Comparison of ENCODE assay signal across 22 mouse cellular contexts in genomic region chr7:128494546-128494945, GRCm38 (mm10). TPM values are rescaled to one million over a fixed set of nuclear protein-coding genes. Genes with fewer than 3 reads are reported as not detected.
DNase-seq lines count a peak whose midpoint lies in the region; ATAC-seq and TF ChIP-seq lines count a peak whose summit lies in the region.
"Had no signal": no experiment of that assay in that cellular context is flagged by ENCODE, and none has a peak within 500 bp of the region (broad histone marks: within the 10 kb centered on the region; RNA-seq: fewer than 3 reads in every experiment).

No protein-coding gene starts in this region.

- no peak for TF ChIP-seq RAD21 in MEL (IDR thresholded peaks at IDR 0.05; ENCODE audit: low read depth, low read length)

- TF ChIP-seq EP300 in MEL (IDR thresholded peaks at IDR 0.05; ENCODE audit: low read depth in 1 of 2, low read length in 2 of 2), result no peak

- WGBS in lung, adult 2 months, result 89% methylated on average over 5 of the region's 5 CpGs

- TF ChIP-seq CTCF in MEL (IDR thresholded peaks at IDR 0.05 in 2 of 3, conservative IDR thresholded peaks at IDR 0.05 in 1 of 3; ENCODE audit: control insufficient read depth in 1 of 3, insufficient read depth in 1 of 3, low read depth in 2 of 3, low read length in 3 of 3, poor library complexity in 1 of 3, severe bottlenecking in 1 of 3), result no peak
- no peak for TF ChIP-seq CTCF in lung, adult 2 months (IDR thresholded peaks at IDR 0.05; ENCODE audit: insufficient read depth, low read length)

- peak; percentile 27 for DNase-seq in spleen, adult 12 weeks (ENCODE audit: low spot score)
- no peak for DNase-seq in spleen, adult 18-20 months
- peak; percentile 42 for DNase-seq in MEL (ENCODE audit: low read depth, low spot score)
- no peak for DNase-seq in gastrocnemius, adult 18-20 months (ENCODE audit: low spot score)
- no peak for DNase-seq in lung, adult 2 months
- no peak for DNase-seq in embryo, embryonic 10.5 days (ENCODE audit: low spot score)
- DNase-seq: cerebellum, adult 8-10 months; forebrain, postnatal 0 days; gastrocnemius, adult 2 months; heart, adult 18-20 months; layer of hippocampus, postnatal 36 days; left cerebral cortex, postnatal 4 days; lung, postnatal 4 days; retina, postnatal 1 day; right cerebral cortex, postnatal 4 days had no signal

- H3K9ac ChIP-seq in MEL (ENCODE audit: control insufficient read depth, low read depth, low read length, poor library complexity, severe bottlenecking), result no peak overlapping the region
- H3K9ac ChIP-seq: embryonic facial prominence, embryonic 12.5 days; forebrain, postnatal 0 days; hindbrain, embryonic 12.5 days; liver, embryonic 15.5 days had no signal

- no peaks in the 10 kb centered on the region; a peak in 1 of 4 replicates for H3K27me3 ChIP-seq in MEL (ENCODE audit: control insufficient read depth in 1 of 2, insufficient read depth in 2 of 2, low read length in 2 of 2)
- H3K27me3 ChIP-seq: CH12.LX; embryonic facial prominence, embryonic 12.5 days; hindbrain, embryonic 12.5 days; liver, embryonic 15.5 days had no signal

- peak; percentile 94 for ATAC-seq in erythroblast, adult 5-6 weeks (replicated peaks; ENCODE audit: low FRiP score, poor library complexity, severe bottlenecking)
- ATAC-seq: forebrain, postnatal 0 days; inflammation-experienced regulatory T-cells, adult 6 months had no signal

- no peaks in the 10 kb centered on the region for H3K36me3 ChIP-seq in MEL (ENCODE audit: control insufficient read depth in 1 of 2, insufficient read depth in 2 of 2, low read length in 2 of 2)
- H3K36me3 ChIP-seq: embryonic facial prominence, embryonic 12.5 days; hindbrain, embryonic 12.5 days; liver, embryonic 15.5 days; midbrain, embryonic 10.5 days had no signal

- no peaks in the 10 kb centered on the region; a peak in 1 of 4 replicates for H3K4me1 ChIP-seq in MEL (ENCODE audit: control insufficient read depth in 1 of 2, insufficient read depth in 2 of 2, low read length in 2 of 2)
- H3K4me1 ChIP-seq in lung, adult 2 months (ENCODE audit: control insufficient read depth, insufficient read depth, low read length), result no peaks in the 10 kb centered on the region
- H3K4me1 ChIP-seq: embryonic facial prominence, embryonic 12.5 days; hindbrain, embryonic 12.5 days; midbrain, embryonic 10.5 days had no signal

- no peaks in the 10 kb centered on the region for H3K9me3 ChIP-seq in MEL (replicated peaks; ENCODE audit: insufficient read depth, low read length)
- H3K9me3 ChIP-seq: embryonic facial prominence, embryonic 12.5 days; hindbrain, embryonic 12.5 days; liver, embryonic 15.5 days; midbrain, embryonic 10.5 days had no signal

- no peak for TF ChIP-seq POLR2A in MEL (IDR thresholded peaks at IDR 0.05; ENCODE audit: control insufficient read depth in 1 of 2, insufficient read depth in 1 of 2, low read depth in 1 of 2, low read length in 2 of 2, poor library complexity in 1 of 2)
- no peak for TF ChIP-seq POLR2A in lung, adult 2 months (IDR thresholded peaks at IDR 0.05; ENCODE audit: borderline replicate concordance, extremely low read depth, low read depth, low read length)

- H3K4me3 ChIP-seq in MEL (ENCODE audit: control insufficient read depth in 1 of 2, insufficient read depth in 1 of 2, low read depth in 2 of 2, low read length in 2 of 2), result no peak overlapping the region
- no peak overlapping the region for H3K4me3 ChIP-seq in lung, adult 2 months (replicated peaks; ENCODE audit: extremely low read depth, low read depth, low read length)
- H3K4me3 ChIP-seq: embryonic facial prominence, embryonic 12.5 days; gastrocnemius, adult 2 months; hindbrain, embryonic 12.5 days; liver, embryonic 15.5 days; midbrain, embryonic 10.5 days had no signal

- no peaks in the 10 kb centered on the region for H3K79me2 ChIP-seq in MEL (ENCODE audit: control insufficient read depth, insufficient read depth, low read length, poor library complexity)

- H3K27ac ChIP-seq in MEL (ENCODE audit: control insufficient read depth, low read depth, low read length), result no peak overlapping the region
- H3K27ac ChIP-seq: embryonic facial prominence, embryonic 12.5 days; gastrocnemius, adult 2 months; hindbrain, embryonic 12.5 days; liver, embryonic 15.5 days; midbrain, embryonic 10.5 days had no signal

TF ChIP-seq in MEL, 35 proteins besides CTCF, POLR2A, EP300 and RAD21:
- TF ChIP-seq KAT2A (conservative IDR thresholded peaks at IDR 0.05; ENCODE audit: low read depth, low read length) (no peak), MAX (IDR thresholded peaks at IDR 0.05; ENCODE audit: low read length) (no peak), SIN3A (IDR thresholded peaks at IDR 0.05; ENCODE audit: low read length) (no peak), POLR2AphosphoS2 (IDR thresholded peaks at IDR 0.05; ENCODE audit: low read length) (no peak), USF1 (IDR thresholded peaks at IDR 0.05; ENCODE audit: low read depth, low read length) (no peak), MXI1 (IDR thresholded peaks at IDR 0.05; ENCODE audit: low read depth, low read length) (no peak), CHD1 (IDR thresholded peaks at IDR 0.05; ENCODE audit: low read depth, low read length) (no peak), ZNF384 (IDR thresholded peaks at IDR 0.05; ENCODE audit: low read depth, low read length) (no peak), ZMIZ1 (IDR thresholded peaks at IDR 0.05; ENCODE audit: low read depth, low read length) (no peak), MEF2A (IDR thresholded peaks at IDR 0.05; ENCODE audit: extremely low read depth, insufficient replicate concordance, low read depth, low read length, poor library complexity, severe bottlenecking) (no peak), GABPA (IDR thresholded peaks at IDR 0.05; ENCODE audit: low read depth, low read length) (no peak), ETS1 (IDR thresholded peaks at IDR 0.05; ENCODE audit: low read depth, low read length) (no peak), JUND (IDR thresholded peaks at IDR 0.05; ENCODE audit: low read depth, low read length) (no peak), TAL1 (IDR thresholded peaks at IDR 0.05; ENCODE audit: low read length) (no peak), E2F4 (IDR thresholded peaks at IDR 0.05; ENCODE audit: borderline replicate concordance, low read depth, low read length) (no peak), TBP (IDR thresholded peaks at IDR 0.05; ENCODE audit: low read depth, low read length) (no peak), NRF1 (IDR thresholded peaks at IDR 0.05; ENCODE audit: insufficient read depth, low read depth, low read length, poor library complexity, severe bottlenecking) (no peak)

RNA-seq across cellular contexts. Expression of gene Bag3, which starts 28.9 kb away (rescaled TPM):
- total RNA-seq in MEL (2012; rRNA removed), result 5.1 and 5.8 TPM in 2 replicates
- polyA plus RNA-seq in MEL (2012; ENCODE audit: insufficient read depth in 1 of 2, insufficient read length in 2 of 2, low read depth in 1 of 2, low replicate concordance in 2 of 2, missing spikeins in 1 of 2), result 10 to 100 TPM in 1 of 2 experiments, not detected in 1; 13.4 TPM
- total RNA-seq in erythroblast, adult 5-6 weeks (2015; ENCODE audit: low replicate concordance), result 0.58 and 6.9 TPM in 2 replicates
- total RNA-seq in erythroblast, adult 5-6 weeks (2017; ENCODE audit: low replicate concordance), result 2.8 and 4.8 TPM in 2 replicates
- 100 to 1,000 TPM; 129 to 219 TPM for total RNA-seq in gastrocnemius, adult 18-20 months (2021)
- 58.6 and 60.3 TPM in 2 replicates for polyA plus RNA-seq in lung, adult 2 months (2012; rRNA removed)

RNA-seq across cellular contexts. Expression of gene Tial1, which starts 33.0 kb away (rescaled TPM):
- 42.7 and 54.3 TPM in 2 replicates for total RNA-seq in MEL (2012; rRNA removed)
- 100 to 1,000 TPM in 1 of 2 experiments, not detected in 1; 126 TPM for polyA plus RNA-seq in MEL (2012; ENCODE audit: insufficient read depth in 1 of 2, insufficient read length in 2 of 2, low read depth in 1 of 2, low replicate concordance in 2 of 2, missing spikeins in 1 of 2)
- 65.6 and 74.4 TPM in 2 replicates for total RNA-seq in erythroblast, adult 5-6 weeks (2015; ENCODE audit: low replicate concordance)
- total RNA-seq in erythroblast, adult 5-6 weeks (2017; ENCODE audit: low replicate concordance), result 52.6 and 91.2 TPM in 2 replicates
- total RNA-seq in gastrocnemius, adult 18-20 months (2021), result 10 to 100 TPM; 41.1 to 42.5 TPM
- 16.4 and 27.5 TPM in 2 replicates for polyA plus RNA-seq in lung, adult 2 months (2012; rRNA removed)

Comparison
In these comparisons a context has a peak if more than half of its experiments do, and no peak if none do; other contexts are left out.
1. DNase-seq: peak in spleen, adult 12 weeks (single experiment) and MEL (single experiment); none in spleen, adult 18-20 months (0 of 2), gastrocnemius, adult 18-20 months (single experiment), lung, adult 2 months (single experiment) and embryo, embryonic 10.5 days (single experiment).
2. RNA of gene Bag3, which starts 28.9 kb away (total RNA-seq): 129 to 219 TPM in gastrocnemius, adult 18-20 months; 5.1 to 5.8 TPM in MEL and 0.58 to 6.9 TPM in erythroblast, adult 5-6 weeks; every median in the first group is over 10 times any median in the second.